Mouse (Mus musculus) kidney, postnatal 10 days (tissue): ENCODE results near the gene Aldoc.
A peak's percentile ranks its signal among the peaks of the same experiment; 100 is the strongest.

Experiments used
- DNase-seq: peaks from one replicate; pipeline ENCODE4 v3.0.0; 2021; ENCODE audit warnings: mixed read lengths

Aldoc gene

DNA sequence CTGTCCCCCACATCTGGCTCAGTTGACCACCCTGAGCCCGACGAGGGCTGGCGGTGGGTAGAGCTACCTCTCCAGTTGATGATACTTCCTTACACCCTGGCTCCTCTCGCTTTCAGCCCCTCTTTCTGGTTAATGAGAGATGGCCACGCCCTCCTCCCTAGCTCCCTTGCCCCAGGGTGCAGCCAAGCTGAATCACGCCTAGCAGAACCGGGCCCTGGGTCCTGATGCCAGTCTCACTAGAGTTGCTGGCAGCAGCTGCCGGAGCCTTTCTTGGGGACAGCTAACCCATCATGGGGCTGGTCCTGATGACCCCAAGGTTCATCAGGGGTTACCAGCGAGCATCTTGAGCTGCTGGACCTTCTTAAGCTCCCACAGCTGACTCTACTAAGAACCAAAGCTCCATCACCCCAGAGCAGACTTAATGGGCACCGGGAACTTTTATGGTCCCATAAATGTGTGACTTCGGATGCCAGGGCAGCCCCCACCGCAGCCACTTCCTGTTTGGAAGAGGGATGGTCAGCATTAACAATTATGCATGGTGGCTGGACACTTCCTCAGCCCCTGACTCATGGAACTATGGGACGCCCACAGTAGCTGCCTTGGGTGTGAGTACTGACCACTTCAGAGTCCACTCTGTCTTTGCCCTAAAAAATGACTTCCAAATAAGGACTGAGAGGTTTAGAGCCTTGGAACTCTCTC, 40.7 kb downstream of the Aldoc start:
- DNase-seq, result peak; percentile 56

DNA sequence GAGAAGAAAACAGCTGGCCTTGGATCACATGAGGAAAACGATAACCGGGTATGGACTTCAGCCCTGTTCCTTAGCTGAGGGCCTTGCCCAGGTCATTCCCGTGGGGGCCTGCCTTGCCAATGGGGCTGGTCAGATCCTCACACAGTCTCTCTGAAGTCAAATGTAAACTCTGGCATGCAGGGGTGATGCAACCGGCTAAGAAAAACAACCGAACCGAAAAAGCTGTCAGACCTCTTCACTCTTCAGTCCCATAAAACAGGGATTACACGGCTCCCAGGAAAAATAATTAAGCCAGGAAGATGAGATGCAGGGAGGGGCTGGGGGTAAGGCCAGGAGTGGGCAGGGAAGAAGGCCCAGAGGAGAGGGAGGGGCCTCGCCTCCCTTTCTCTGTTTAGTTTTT, 41.3 kb downstream of the Aldoc start:
- DNase-seq, result peak; percentile 42

DNA sequence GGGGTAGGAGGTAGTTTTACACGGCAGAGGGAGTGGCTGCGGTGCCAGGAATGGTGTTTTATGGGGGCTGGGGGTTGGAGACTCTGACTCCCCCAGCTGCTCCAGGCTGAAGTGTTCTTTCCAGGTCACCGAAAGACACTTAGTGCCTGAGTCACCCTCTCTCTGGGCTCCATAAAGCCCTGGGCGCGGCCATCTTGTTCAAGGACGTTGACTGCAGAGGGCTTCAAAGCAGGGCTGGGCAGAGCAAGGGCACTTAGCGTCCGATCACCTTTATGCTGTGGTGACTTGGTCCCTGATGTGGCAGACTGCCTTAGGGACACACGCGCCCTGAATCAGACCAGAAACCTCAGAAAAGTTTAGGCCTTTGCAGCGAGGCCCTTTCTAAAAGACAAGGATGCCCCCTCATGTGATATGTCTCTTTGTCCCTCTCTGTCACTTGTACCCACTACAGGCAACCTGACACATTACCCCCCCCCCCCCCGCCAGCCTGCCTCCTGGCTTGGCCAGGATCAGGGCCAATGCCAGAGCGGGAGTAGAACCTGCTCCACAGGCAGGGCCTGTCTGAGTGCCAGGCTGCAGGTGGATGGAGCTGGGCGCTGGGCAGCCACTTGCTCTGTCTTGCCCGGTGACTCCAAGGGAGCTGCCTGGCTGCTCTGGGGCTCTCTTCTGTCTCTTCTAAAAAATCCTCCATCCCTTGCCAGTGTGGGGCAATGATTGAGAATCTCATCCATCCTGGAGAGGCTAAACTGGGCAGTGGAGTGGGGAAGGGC, 44.9 kb downstream of the Aldoc start:
- DNase-seq, result no peak

- peak; percentile 57 for DNase-seq
Observed at GRCm38 (mm10) chr11:78370389-78370788, 47.6 kb downstream of the Aldoc start.

DNA sequence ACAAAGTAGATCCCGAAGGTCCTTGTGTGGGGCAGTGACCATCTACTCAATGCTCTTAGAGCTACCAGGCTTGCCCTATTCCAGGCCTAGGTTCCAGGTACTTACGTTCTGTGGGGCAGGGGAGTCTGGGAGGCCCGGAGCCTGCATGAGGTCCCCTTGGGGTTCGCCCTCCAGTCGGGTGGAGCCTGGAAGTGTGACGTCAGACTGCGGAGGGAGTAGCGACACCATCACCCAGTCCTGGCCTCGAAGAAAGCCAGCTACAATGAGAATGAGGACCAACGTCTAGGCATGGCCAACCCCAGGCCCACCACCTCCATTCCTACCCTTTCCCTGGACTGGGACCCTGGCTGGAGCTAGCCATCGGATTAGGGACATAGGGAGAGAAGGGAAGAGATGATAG, 48.9 kb downstream of the Aldoc start:
- no peak for DNase-seq

DNA sequence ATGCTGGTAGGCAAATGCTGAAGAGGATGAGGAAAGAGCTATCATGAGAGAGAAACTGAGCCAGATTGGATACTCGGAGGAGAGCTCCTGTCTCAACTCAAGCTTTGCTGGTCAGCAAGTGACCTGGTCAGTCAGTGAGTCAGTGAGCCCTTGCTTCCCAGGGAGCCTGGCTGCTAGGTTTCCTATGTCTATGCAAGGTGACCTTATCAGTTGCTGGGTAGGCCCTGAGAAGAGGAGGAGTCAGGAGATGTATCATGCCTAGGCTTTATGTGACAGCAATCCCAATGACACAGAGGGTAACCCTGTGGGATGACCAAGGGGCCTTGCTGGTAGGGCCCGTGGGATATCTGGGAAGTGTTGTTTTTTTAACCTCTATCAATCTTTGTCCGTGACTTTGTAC, 49.4 kb downstream of the Aldoc start:
- no peak for DNase-seq

DNA sequence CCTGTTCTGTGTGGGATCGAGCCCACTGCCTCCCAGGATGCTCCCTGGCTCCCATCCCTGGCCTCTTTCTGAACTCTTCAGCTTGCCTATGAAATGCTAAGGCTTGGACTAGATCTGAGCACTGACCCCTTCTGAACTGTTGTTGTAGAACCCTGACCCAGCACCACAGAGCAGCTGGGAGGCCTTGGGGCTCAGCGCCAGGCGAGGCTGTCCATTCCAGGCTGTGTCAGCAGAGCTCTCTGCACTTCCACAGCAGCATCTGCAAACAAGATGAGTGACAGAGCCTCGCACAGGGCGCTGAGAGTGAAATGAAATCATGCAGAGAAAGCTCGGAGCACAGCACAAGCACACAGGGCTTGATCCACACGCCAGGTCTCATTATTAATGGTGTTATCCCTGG, 49.8 kb downstream of the Aldoc start:
- DNase-seq, result peak; percentile 82

DNA sequence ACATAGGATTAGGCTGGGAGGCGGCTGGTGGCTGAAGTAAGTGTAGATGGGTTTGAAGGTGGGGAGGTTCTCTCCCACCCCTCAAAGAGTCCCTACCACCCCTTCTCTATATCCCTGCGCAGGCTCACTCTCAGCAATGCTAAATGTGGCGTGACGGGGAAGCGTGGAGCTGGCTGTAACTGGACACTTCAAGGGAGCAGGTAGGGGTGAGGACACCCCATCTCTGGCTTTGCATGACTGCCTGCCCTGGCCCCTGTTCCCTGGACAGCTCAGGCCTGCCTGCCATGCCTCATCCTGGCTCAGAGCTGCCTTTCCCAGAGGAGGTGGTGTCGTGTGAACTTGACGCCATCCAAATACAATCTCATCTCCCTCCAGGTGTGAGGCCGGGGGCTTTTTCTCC, 51.4 kb downstream of the Aldoc start:
- DNase-seq, result peak; percentile 55
